Mouse (Mus musculus) intestine, embryonic 14.5 days (tissue): ENCODE data around the gene Tnfrsf1b. TPM values are rescaled to one million over a fixed set of nuclear protein-coding genes. Genes with fewer than 3 reads are reported as not detected.

Source experiments
- ATAC-seq: fragments of 200-750 bp; cut with Nextera tagmentation; replicated peaks from 2 replicates; pipeline ENCODE4 v1.8.0; 2017; ENCODE audit warnings: low read depth, moderate number of reproducible peaks, moderate TSS enrichment, moderate library complexity; ENCODE audit not compliant: low FRiP score, low TSS enrichment
- DNase-seq: peaks from one replicate; pipeline ENCODE4 v3.0.0-alpha.2; 2018; ENCODE audit warnings: low spot score
- H3K27ac ChIP-seq: fragments of 300-500 bp; sonication (generic); 2 replicates; pipeline ENCODE4 v1.5.1; 2014; ENCODE audit warnings: low read depth, mild to moderate bottlenecking, control low read depth
- H3K27me3 ChIP-seq: fragments of 300-500 bp; sonication (generic); replicated peaks from 2 replicates; pipeline ENCODE4 v1.6.1; 2014; ENCODE audit warnings: low read length, control low read depth; ENCODE audit not compliant: control insufficient read depth, insufficient read depth
- H3K36me3 ChIP-seq: fragments of 300-500 bp; sonication (generic); 2 replicates; pipeline ENCODE4 v1.6.1; 2014; ENCODE audit warnings: low read length, control low read depth; ENCODE audit not compliant: control insufficient read depth, insufficient read depth
- H3K4me1 ChIP-seq: fragments of 300-500 bp; sonication (generic); replicated peaks from 2 replicates; pipeline ENCODE4 v1.6.1; 2014; ENCODE audit warnings: low read length, control low read depth, mixed read lengths; ENCODE audit not compliant: control insufficient read depth, insufficient read depth
- H3K4me2 ChIP-seq: fragments of 300-500 bp; sonication (generic); 2 replicates; pipeline ENCODE4 v1.6.1; 2014; ENCODE audit warnings: low read length
- H3K4me3 ChIP-seq: fragments of 300-500 bp; sonication (generic); 2 replicates; pipeline ENCODE4 v1.5.1; 2014; ENCODE audit warnings: low read depth, low read length, control low read depth, mixed read lengths
- H3K9ac ChIP-seq: fragments of 300-500 bp; sonication (generic); 2 replicates; pipeline ENCODE4 v1.6.1; 2014; ENCODE audit warnings: mild to moderate bottlenecking, low read length
- H3K9me3 ChIP-seq: fragments of 300-500 bp; sonication (generic); 2 replicates; pipeline ENCODE4 v1.6.1; 2016; ENCODE audit warnings: low read length, control low read depth; ENCODE audit not compliant: control insufficient read depth
- WGBS: fragments of 180-500 bp; shearing (Covaris S2); extraction: QIAGEN DNeasy Blood & Tissue Kit; methylation state at CpG from one replicate; pipeline ENCODE4 v1.1.7; 2014; 5-methylcytosine and 5-hydroxymethylcytosine counted together
- polyA plus RNA-seq: library from polyadenylated mRNA; unstranded; fragments of >200 nt; fragmentation: Nextera tagmentation; extraction: Ambion mirVana; gene quantifications from 2 replicates; pipeline ENCODE4 v1.2.1, GENCODE M21; 2014

The Tnfrsf1b gene
- polyA plus RNA-seq, 1 experiment from 2014 or later = 5.7 TPM

DNA sequence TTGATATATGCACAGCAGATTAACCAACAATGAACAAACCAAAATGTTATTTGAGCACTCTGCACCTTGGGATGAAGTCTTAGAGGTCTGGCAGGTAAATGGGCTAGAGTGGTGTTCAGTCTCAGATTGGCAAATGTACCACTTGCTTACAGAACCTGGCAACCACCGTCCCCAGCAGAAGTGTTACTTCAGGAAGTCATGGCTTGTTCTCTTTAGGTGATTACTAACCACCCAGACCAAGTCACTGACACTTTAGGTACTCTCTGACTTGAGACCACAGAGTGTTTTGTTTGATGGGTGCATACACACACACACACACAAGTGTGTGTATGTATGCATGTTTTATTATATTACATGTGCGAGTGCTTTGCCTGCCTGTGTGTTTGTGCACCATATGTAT, 31.6 kb upstream of the Tnfrsf1b start:
- ATAC-seq = no peak
- WGBS = 90% methylated on average over 2 of the region's 2 CpGs

DNA sequence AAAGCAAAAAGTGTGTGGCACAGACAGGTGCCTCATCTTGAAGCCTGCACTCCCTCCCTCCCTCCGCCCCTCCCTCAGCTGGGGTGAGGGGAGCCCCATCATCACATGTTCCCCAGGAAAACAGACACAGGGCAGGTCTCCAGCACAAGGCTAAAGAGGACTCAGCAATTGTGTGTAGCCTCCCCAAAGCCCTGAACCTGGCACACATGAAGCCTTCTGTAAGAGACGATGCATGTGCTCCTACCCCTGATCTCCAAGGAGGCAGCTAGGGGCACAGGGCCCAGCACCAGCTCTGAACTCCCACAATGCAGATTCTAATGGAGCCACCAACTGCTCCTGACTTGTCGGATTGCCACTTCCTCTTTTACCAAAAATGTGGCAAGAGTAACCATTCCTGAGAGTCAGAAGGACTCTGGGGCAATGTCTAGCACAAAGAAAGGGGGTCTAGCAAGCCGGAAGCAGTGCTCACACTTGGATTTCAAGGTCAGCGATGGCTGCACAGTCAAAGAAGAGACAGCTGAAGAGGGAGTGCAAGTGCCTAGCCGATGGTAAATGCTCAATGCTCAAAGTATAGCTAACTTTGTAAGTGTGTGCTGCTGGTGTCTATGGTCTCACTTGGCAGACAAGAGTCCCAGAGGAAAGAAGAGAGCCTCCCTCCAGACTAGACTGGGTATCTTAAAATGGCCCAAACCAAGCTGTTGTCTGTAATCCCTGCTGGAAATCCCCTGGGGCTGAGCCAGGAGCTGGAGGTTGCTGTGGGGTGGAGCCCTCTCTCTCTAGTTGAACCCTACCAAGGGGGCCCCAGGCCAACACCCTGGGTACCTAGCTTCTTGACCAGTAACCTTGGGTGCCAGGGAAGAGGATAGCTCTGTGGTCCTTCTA, 29.9 kb upstream of the Tnfrsf1b start:
- no peak for ATAC-seq
- DNase-seq = no peak
- no peaks in the 10 kb centered on the region for H3K27me3 ChIP-seq
- H3K9ac ChIP-seq = no peak overlapping the region
- H3K4me1 ChIP-seq = no peaks in the 10 kb centered on the region
- 83% methylated on average over 6 of the region's 6 CpGs for WGBS
- no peak overlapping the region for H3K27ac ChIP-seq
- H3K4me3 ChIP-seq = no peak overlapping the region
- no peak overlapping the region for H3K4me2 ChIP-seq
- H3K9me3 ChIP-seq = no peaks in the 10 kb centered on the region
- H3K36me3 ChIP-seq = no peaks in the 10 kb centered on the region

More for the DNA sequence above, 31.6 kb upstream of the Tnfrsf1b start:
- H3K4me3 ChIP-seq = no peak overlapping the region
- no peak overlapping the region for H3K4me2 ChIP-seq
- H3K27me3 ChIP-seq = no peaks in the 10 kb centered on the region
- no peak overlapping the region for H3K27ac ChIP-seq
- H3K9me3 ChIP-seq = no peaks in the 10 kb centered on the region
- DNase-seq = no peak
- H3K9ac ChIP-seq = no peak overlapping the region
- no peaks in the 10 kb centered on the region for H3K4me1 ChIP-seq
- H3K36me3 ChIP-seq = no peaks in the 10 kb centered on the region

GRCm38 (mm10) chr4:145274887-145275286, 28.2 kb upstream of the Tnfrsf1b start:
- H3K36me3 ChIP-seq = no peaks in the 10 kb centered on the region
- H3K4me2 ChIP-seq = no peak overlapping the region
- no peaks in the 10 kb centered on the region for H3K27me3 ChIP-seq
- H3K27ac ChIP-seq = no peak overlapping the region
- H3K9me3 ChIP-seq = no peaks in the 10 kb centered on the region
- H3K9ac ChIP-seq = no peak overlapping the region
- whole genome bisulfite sequencing = 89% methylated on average over 5 of the region's 5 CpGs
- no peak for DNase-seq
- ATAC-seq = no peak
- H3K4me3 ChIP-seq = no peak overlapping the region
- H3K4me1 ChIP-seq = no peaks in the 10 kb centered on the region

DNA sequence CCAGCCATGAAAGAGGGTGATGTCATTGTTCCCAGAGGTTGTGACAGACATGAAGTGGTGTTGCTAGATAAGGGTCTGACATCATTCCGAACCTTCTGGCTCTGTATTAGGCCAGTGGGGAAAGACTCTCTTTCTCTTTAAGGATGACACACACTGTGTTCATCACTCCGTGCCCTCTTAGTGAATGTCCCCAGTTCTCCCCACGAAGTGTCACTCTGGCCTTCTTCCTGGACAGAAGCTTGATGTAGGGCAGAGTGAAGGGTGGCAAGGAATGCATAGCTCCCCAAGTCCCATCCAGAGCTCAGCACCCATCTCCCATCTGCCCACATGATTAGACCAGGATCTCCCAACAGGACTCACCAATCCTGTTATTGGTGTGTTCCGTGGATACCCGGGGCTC, 27.3 kb upstream of the Tnfrsf1b start:
- no peak overlapping the region for H3K4me2 ChIP-seq
- no peak for ATAC-seq
- H3K9me3 ChIP-seq = no peaks in the 10 kb centered on the region
- H3K4me3 ChIP-seq = no peak overlapping the region
- DNase-seq = no peak
- H3K27ac ChIP-seq = no peak overlapping the region
- H3K9ac ChIP-seq = no peak overlapping the region
- H3K36me3 ChIP-seq = no peaks in the 10 kb centered on the region
- H3K4me1 ChIP-seq = no peaks in the 10 kb centered on the region
- no peaks in the 10 kb centered on the region for H3K27me3 ChIP-seq
- 88% methylated on average over 5 of the region's 5 CpGs for WGBS

GRCm38 (mm10) chr4:145272763-145273162, 26.1 kb upstream of the Tnfrsf1b start:
- Histone ChIP-seq H3K4me1 (no peaks in the 10 kb centered on the region), H3K27me3 (no peaks in the 10 kb centered on the region), H3K4me3 (no peak overlapping the region), H3K4me2 (no peak overlapping the region), H3K9me3 (no peaks in the 10 kb centered on the region), H3K27ac (no peak overlapping the region), H3K36me3 (no peaks in the 10 kb centered on the region), H3K9ac (no peak overlapping the region)
- ATAC-seq (no peak), DNase-seq (no peak)
- WGBS = 55% methylated on average over 1 of the region's 1 CpGs

DNA sequence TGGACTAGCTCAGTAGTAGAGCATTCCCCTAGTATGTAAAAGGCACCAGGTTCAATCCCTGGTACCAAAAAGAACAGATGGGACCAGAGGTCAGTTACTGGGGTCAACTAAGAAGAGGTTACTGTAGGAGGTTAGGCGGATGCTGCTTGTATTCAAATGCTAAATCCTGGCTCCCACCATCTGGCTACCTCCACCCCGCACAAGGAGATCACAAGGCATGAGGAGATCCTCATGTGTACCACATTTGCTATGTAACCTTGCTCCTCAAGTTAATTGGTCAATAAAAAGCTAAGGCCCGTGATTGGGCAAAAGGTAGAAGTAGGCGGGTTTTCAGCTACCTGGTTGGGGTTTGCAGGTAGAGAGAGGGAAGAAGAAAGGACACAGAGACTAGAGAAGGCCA, 25.0 kb upstream of the Tnfrsf1b start:
- Histone ChIP-seq H3K4me1 (no peaks in the 10 kb centered on the region), H3K9ac (no peak overlapping the region), H3K4me3 (no peak overlapping the region), H3K36me3 (no peaks in the 10 kb centered on the region), H3K27me3 (no peaks in the 10 kb centered on the region), H3K4me2 (no peak overlapping the region), H3K27ac (no peak overlapping the region), H3K9me3 (no peaks in the 10 kb centered on the region)
- no peak for DNase-seq
- ATAC-seq = no peak
- 81% methylated on average over 4 of the region's 4 CpGs for WGBS

DNA sequence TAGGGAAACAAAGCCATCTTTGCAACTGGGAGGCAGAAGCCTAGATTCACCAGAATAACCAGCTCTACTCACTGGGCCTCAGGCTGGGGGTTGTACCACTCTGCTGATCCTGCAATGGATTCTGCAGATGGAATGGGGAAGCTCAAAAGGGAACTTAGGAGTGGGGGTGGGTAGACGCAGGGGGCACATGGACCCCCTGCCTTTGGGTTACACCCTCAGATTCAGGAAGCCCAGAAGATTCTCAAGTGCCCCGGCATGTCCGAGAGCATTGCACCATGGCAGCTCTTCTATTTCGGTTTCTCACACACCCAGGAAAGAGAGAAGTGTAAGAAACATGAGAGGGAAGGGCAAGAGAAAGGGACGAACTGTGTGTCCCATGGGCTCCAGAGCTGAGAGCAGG, 23.5 kb upstream of the Tnfrsf1b start:
- Histone ChIP-seq H3K4me2 (no peak overlapping the region), H3K27ac (no peak overlapping the region), H3K4me1 (no peaks in the 10 kb centered on the region), H3K4me3 (no peak overlapping the region), H3K36me3 (no peaks in the 10 kb centered on the region), H3K9me3 (no peaks in the 10 kb centered on the region), H3K9ac (no peak overlapping the region), H3K27me3 (no peaks in the 10 kb centered on the region)
- WGBS = 90% methylated on average over 5 of the region's 5 CpGs
- DNase-seq (no peak), ATAC-seq (no peak)

DNA sequence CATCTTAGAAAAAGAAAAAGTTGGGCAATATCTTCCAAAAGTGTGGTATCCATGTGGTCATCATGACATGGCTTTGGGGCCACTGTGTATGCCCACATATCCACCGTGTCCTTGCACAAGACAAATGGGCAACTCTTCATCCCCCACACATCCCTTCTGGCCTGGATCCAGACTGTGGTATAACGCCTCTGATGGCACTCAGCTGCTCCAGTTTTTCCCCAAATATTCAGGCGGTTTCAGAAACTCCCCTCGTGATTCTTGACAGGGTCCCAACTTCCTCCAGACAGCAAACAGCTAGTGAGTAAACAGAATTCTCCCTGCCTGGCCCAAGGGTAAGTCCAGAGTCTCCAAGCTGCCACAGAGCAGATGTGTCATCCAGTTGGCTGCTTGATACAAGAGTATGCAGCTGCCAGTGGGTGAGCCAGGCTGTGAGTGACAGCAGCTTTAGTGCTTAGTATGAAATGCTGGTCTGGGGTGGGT, 21.0 kb upstream of the Tnfrsf1b start:
- Histone ChIP-seq H3K4me3 (no peak overlapping the region), H3K27me3 (no peaks in the 10 kb centered on the region), H3K4me2 (no peak overlapping the region), H3K9me3 (no peaks in the 10 kb centered on the region), H3K9ac (no peak overlapping the region), H3K36me3 (no peaks in the 10 kb centered on the region), H3K27ac (no peak overlapping the region), H3K4me1 (no peaks in the 10 kb centered on the region)
- ATAC-seq (no peak), DNase-seq (no peak)
- WGBS = 58% methylated on average over 4 of the region's 4 CpGs

DNA sequence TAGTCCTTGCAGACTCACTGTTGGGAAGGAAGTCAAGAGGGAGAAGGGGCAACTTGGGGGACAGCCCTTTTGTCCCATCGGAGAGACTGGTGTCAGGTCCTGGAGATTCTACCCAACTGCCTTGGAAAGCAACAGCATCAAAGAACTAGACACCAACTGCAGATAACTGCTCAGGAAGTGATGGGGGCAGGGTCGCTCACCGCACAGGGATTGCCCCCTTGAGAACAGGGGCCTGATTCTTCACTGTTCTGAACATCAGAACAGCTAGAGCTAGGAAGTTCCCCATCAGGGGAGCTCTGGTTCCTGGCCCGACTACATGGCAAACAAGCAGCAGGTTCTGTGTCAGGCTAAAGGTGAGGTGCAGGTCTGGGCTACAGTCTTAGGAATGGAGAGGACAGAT, 19.8 kb upstream of the Tnfrsf1b start:
- H3K4me2 ChIP-seq = no peak overlapping the region
- no peaks in the 10 kb centered on the region for H3K9me3 ChIP-seq
- H3K36me3 ChIP-seq = no peaks in the 10 kb centered on the region
- ATAC-seq (no peak), DNase-seq (no peak)
- H3K27me3 ChIP-seq = no peaks in the 10 kb centered on the region
- 68% methylated on average over 4 of the region's 4 CpGs for WGBS
- H3K4me1 ChIP-seq = no peaks in the 10 kb centered on the region
- H3K4me3 ChIP-seq = no peak overlapping the region
- H3K27ac ChIP-seq = no peak overlapping the region
- H3K9ac ChIP-seq = no peak overlapping the region
